Mouse (Mus musculus) CD4-positive, CD25-positive, alpha-beta regulatory T cell, adult 2 months (primary cell): ENCODE measurements around the gene Nicn1.
A peak's percentile ranks its signal among the peaks of the same experiment; 100 is the strongest.
"Not testable (repeated sequence)": the region's sequence is repeated elsewhere in the genome, so short reads cannot be mapped to it uniquely, and the experiment has no call there.

Source experiments
- DNase-seq: peaks from one replicate; pipeline ENCODE4 v3.0.0-alpha.2; 2012; ENCODE audit warnings: low read depth, low spot score

The Nicn1 gene

DNA sequence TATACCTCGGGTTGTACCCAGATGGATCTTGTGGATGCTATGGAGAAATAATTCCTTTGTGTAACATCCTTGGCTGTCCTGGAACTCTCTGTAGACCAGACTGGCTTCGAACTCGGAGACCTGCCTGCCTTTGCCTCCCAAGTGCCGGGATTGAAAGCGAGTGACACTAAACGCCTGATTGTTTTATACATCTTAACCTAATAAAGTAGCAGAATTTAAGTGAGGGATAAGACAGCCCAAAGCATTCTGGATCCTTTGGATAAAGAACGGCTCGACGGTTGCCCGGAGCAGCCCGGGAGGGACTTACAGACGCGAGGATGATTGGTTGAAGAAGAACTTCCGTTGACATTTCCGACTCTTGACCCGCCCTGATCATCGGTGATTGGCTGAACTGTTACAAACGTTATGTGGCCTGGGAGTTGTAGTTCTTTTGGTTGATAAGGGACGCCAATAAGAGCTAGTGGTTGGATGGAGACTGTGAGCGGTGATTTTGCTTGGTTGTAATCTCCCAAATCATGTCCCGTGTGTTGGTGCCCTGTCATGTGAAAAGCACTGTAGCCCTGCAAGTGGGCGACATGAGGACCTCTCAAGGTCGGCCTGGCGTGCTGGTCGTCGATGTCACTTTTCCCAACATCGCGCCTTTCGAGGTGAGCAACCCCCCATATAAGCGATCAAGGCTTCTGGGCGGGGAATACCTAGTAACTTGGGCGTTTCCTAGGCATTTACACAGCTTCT lies at the start of gene Nicn1:
Gene Nicn1, plus strand, starts transcription at position 414 of the 735 bp plus-strand sequence.
- peak; percentile 95 for DNase-seq

GRCm38 (mm10) chr9:108244540-108244939 lies 45.7 kb upstream of the Nicn1 start:
- DNase-seq = no peak

DNA sequence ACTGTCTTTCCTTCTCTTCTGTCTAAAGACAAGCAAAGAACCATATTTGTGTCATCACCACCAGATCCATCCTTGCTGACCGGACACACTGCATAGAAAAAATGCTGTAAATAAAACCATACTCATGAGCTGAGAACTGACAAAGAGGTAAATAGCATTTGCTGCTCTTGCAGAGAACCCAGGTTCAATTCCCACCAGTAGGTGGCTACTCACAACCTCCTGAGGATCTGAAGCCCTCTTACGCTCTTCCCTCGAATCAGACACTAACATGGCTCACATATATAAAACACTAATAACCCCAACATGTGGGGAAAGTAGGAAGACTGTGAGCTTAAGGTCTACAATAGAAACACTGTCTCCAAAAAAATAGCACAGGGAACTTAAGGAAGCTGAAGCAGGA lies 45.2 kb upstream of the Nicn1 start:
- peak; percentile 59 for DNase-seq

GRCm38 (mm10) chr9:108248957-108249356 lies 41.3 kb upstream of the Nicn1 start:
- DNase-seq = no peak

DNA sequence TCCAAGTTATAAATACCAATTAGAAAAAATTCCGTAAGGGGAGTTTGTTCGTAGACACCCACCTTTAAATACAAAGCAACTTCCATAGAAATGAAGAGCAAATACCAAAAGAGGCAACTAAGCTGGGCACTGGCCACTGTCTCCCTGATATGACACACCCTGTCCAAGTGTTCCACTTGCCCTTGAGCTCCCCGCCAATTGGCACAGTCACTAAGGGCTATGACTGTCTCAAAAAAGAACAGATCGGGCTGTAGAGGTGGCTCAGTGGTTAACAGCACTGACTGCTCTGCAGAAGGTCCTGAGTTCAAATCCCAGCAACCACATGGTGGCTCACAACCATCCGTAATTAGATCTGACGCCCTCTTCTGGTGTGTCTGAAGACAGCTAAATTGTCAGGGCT lies 38.4 kb upstream of the Nicn1 start:
- DNase-seq = no peak

DNA sequence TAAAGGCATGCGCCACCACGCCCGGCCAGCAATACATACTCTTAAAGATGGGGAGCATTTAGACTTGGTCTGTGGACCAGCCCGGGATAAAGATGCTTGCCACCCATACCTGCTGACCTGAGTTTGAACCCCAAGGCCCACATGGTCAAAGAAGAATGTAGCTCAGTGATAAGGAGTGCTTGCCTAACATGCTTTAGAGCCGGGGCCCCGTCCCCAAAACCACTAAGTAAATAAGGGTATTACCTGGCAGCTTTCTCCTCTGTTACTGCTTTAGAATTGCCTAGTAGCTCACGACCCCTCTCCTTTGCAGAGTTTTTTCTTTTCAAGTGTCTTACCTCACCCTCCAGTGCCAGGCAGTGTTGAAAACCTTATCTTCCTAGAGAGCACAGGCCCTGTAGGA lies 37.5 kb upstream of the Nicn1 start:
- no peak for DNase-seq

DNA sequence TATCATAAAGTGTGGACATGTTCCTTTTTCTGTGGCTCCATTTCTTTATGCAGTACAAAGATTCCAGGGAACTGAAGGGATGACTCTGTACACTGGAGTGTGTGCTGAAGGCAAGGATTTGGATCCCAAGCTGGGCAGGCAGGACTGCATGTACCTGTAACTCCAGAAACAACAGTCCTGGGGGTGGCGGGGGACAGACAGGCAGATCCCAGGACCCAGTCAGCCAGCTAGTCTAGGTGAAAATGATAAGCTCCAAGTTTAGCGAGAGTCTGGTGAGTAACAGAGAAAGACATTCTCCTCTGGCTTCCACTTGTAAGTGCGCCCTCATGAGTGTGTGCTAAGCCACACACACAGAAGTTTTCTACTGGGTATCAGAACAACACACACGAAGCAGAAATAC lies 29.7 kb upstream of the Nicn1 start:
- DNase-seq = no peak

DNA sequence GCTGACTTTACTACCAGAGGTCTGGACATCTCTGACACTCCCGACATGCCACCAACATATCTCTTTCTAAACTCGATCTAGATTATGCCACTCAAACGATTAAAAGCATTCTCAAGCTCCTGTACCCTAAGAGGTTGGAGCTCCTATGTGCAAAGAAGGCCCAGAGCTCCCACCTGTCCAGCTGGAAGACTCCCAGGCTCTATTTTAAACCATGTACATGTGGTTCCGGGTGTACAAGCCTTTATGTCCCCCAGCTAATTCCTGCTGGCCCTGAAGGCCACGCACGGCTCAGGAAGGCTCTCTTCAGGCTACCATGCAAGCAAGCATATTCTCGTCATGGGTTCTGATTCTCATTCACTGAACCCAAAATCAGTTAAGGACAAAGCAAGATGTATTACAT lies 28.4 kb upstream of the Nicn1 start:
- no peak for DNase-seq

GRCm38 (mm10) chr9:108262494-108263049 lies 27.7 kb upstream of the Nicn1 start:
- peak; percentile 8 for DNase-seq

DNA sequence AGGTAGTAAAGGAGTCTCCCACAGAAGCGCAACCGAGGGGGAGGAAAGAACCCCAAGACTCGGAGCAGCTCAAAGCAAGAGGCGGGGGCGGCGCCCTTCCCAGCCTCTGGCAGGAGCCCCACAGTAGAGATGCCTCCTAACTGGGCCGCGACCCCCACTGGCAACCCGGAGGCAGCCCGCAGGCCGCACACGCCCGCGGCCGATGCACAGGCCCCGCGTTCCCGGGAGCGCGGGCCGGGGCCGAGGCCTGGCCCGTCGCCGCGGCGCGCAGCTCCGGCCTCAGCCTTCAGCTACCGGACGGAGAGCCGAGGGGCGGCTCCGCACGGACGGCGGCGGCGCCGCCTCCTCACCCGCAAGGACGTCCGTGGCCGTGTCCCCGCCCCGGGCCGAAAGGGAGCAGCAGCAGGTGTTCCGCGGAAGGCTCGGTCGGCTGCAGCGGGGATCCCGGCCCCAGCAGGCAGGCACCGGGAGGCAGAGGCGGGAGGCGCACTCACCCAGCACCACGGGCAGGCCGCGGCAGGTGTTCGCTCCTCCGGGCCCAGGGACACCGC lies 27.0 kb upstream of the Nicn1 start:
- no peak for DNase-seq

DNA sequence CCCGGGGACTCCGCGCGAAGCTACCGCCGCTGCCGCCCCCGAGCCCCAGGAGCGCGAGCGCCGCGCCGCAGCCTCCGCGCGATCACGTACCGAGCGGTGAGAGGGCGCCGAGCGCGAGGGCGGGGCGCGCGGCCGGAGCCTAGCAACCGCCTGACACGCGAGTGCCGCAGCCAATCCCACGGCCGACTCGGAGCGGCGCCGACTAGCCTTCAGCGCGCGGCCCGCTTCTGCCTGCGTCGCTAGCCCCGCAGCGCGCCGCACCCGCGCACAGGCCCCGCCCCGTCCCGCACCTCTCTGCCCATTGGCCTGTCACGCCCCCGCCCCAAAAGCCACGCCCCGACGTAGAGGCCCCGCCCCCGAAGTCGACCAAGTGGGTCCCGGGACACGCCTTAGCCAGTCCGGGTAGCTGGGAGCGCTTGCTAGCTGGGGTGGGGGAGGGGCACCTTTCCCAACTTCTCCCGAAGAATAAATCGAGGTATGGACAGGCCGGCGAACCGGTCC lies 26.5 kb upstream of the Nicn1 start, which contains the start of gene Dag1:
Gene Dag1, minus strand, starts transcription at position 269 of the 501 bp plus-strand sequence.
- DNase-seq = peak; percentile 98

- DNase-seq = no peak
These were observed 25.9 kb upstream of the Nicn1 start for GRCm38 (mm10) chr9:108264191-108264921.

- peak; percentile 26 for DNase-seq
These were observed 23.8 kb upstream of the Nicn1 start for GRCm38 (mm10) chr9:108266261-108266935.

- no peak for DNase-seq
These were observed 22.5 kb upstream of the Nicn1 start for GRCm38 (mm10) chr9:108267691-108268090.

GRCm38 (mm10) chr9:108268701-108269100 lies 21.5 kb upstream of the Nicn1 start:
- not testable (repeated sequence) for DNase-seq

DNA sequence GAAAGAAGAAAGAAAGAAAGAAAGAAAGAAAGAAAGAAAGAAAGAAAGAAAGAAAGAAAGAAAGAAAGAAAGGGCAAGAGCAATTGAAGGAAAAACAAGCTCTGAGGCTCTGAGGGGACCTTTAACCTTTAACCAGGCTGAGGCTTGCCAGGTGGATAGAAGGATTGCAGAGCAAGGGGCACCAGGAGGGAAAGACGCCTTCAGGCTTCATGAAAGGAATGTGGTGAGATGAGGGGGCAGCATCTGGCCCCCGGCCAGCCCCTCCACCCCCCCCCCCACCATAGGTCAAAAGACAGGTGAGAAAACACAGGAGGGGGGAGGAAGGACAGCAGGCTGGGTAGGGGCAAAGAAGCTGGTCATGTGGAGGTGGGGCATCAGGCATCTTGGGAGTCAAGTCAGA lies 18.3 kb upstream of the Nicn1 start:
- no peak for DNase-seq

- no peak for DNase-seq
These were observed 17.5 kb upstream of the Nicn1 start for GRCm38 (mm10) chr9:108272691-108273090.

DNA sequence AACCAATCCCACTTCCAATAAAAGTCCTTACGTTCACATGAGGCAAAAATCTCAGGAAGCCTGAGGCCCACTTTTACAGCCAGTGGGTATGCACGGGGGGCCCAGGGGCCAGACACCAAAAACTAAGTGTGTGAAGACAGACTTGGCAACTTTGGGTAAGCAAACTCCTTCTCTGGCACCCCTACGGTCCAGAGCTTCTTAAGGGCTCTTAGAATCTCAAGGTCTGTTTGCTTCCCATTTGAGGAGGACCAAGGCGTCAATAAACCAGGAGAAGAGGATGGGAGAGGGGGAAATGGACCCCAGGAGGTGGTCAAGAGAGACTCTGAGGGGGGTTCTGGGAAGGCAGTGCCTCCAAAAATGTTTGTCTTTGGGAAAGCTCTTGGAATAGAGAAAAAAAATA lies 16.7 kb upstream of the Nicn1 start:
- DNase-seq = no peak

GRCm38 (mm10) chr9:108274476-108275330 lies 15.5 kb upstream of the Nicn1 start:
- no peak for DNase-seq

DNA sequence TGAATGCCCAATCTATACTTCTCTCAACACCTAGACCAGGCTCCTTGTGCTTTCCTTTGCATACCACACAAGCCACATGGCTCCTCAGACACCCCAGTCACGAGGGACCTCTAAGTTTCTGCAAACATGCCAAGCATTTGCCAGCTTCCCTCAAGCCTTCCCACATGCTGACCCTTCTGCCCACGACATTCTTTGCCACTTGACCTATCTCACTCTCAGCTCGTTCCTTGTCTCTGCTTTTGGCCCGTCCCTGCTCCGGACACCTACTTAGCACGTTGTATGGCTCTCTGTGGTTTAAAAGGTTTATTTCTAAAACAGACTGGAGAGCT lies 14.9 kb upstream of the Nicn1 start:
- no peak for DNase-seq
